Mouse (Mus musculus): Measurements from ENCODE around the gene Pcolce2. TPM values are rescaled to one million over a fixed set of nuclear protein-coding genes. Genes with fewer than 3 reads are reported as not detected.

Gene Pcolce2
- total and polyA plus RNA-seq, 3 experiments = not detected

DNA sequence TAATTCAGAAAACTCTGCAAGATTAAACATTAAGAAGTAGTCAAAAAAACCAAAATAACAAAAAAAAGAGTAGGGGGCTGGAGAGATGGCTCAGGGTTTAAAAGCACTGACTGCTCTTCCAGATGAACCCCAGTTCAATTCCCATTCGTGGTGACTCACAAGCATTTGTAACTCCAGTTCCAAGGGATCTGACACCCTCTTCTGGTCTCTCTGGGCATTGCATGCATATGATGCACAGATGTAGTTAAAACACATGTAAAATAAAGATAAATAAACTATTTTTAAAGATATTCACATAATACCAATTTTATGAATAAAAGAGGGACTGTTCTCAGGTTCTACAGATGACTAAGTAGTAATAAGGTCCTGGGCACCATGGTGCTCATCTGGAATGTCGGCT is 60.4 kb downstream of the Pcolce2 start:
- DNase-seq (ENCODE audit: low read depth, low spot score) = peak; percentile 80
- TF ChIP-seq HCFC1 (IDR thresholded peaks at IDR 0.05; ENCODE audit: low read depth, low read length) (no peak), TBP (IDR thresholded peaks at IDR 0.05; ENCODE audit: low read depth, low read length) (no peak), MEF2A (IDR thresholded peaks at IDR 0.05; ENCODE audit: extremely low read depth, insufficient replicate concordance, low read depth, low read length, poor library complexity, severe bottlenecking) (no peak), SIN3A (IDR thresholded peaks at IDR 0.05; ENCODE audit: low read length) (no peak), E2F4 (IDR thresholded peaks at IDR 0.05; ENCODE audit: borderline replicate concordance, low read depth, low read length) (no peak), GABPA (IDR thresholded peaks at IDR 0.05; ENCODE audit: low read depth, low read length) (no peak), POLR2AphosphoS2 (IDR thresholded peaks at IDR 0.05; ENCODE audit: low read length) (no peak), SMC3 (IDR thresholded peaks at IDR 0.05; ENCODE audit: low read depth, low read length) (peak; percentile 90), POLR2AphosphoS5 (IDR thresholded peaks at IDR 0.05; ENCODE audit: borderline replicate concordance, low read depth, low read length) (no peak), KAT2A (conservative IDR thresholded peaks at IDR 0.05; ENCODE audit: low read depth, low read length) (no peak), RAD21 (IDR thresholded peaks at IDR 0.05; ENCODE audit: low read depth, low read length) (peak; percentile 96), TAL1 (IDR thresholded peaks at IDR 0.05; ENCODE audit: low read length) (no peak), NRF1 (IDR thresholded peaks at IDR 0.05; ENCODE audit: insufficient read depth, low read depth, low read length, poor library complexity, severe bottlenecking) (no peak), CTCF (IDR thresholded peaks at IDR 0.05 in 2 of 3, conservative IDR thresholded peaks at IDR 0.05 in 1 of 3; ENCODE audit: control insufficient read depth in 1 of 3, insufficient read depth in 1 of 3, low read depth in 2 of 3, low read length in 3 of 3, poor library complexity in 1 of 3, severe bottlenecking in 1 of 3) (peak; percentile 54 to 88 (median 69)), ZC3H11A (IDR thresholded peaks at IDR 0.05; ENCODE audit: low read depth, low read length) (peak; percentile 92), NELFE (IDR thresholded peaks at IDR 0.05; ENCODE audit: low read depth, low read length) (no peak), USF2 (IDR thresholded peaks at IDR 0.05; ENCODE audit: borderline replicate concordance in 1 of 2, insufficient read depth in 1 of 2, low read depth in 1 of 2, low read length in 2 of 2) (no peak), JUND (IDR thresholded peaks at IDR 0.05; ENCODE audit: low read depth, low read length) (0 out of 2 replicates have a peak, but pooled peaks have one; percentile 30), MXI1 (IDR thresholded peaks at IDR 0.05; ENCODE audit: low read depth, low read length) (no peak), RCOR1 (IDR thresholded peaks at IDR 0.05; ENCODE audit: low read depth, low read length) (no peak), ZMIZ1 (IDR thresholded peaks at IDR 0.05; ENCODE audit: low read depth, low read length) (no peak), MYB (IDR thresholded peaks at IDR 0.05; ENCODE audit: low read depth, low read length) (no peak)
- H3K9ac ChIP-seq (ENCODE audit: control insufficient read depth, low read depth, low read length, poor library complexity, severe bottlenecking) = no peak overlapping the region

More for the DNA sequence above, 60.4 kb downstream of the Pcolce2 start:
- Histone ChIP-seq H3K36me3 (ENCODE audit: control insufficient read depth in 1 of 2, insufficient read depth in 2 of 2, low read length in 2 of 2) (no peaks in the 10 kb centered on the region), H3K27me3 (ENCODE audit: control insufficient read depth in 1 of 2, insufficient read depth in 2 of 2, low read length in 2 of 2) (no peaks in the 10 kb centered on the region; a peak in 1 of 4 replicates), H3K4me3 (ENCODE audit: control insufficient read depth in 1 of 2, insufficient read depth in 1 of 2, low read depth in 2 of 2, low read length in 2 of 2) (no peak overlapping the region), H3K27ac (ENCODE audit: control insufficient read depth, low read depth, low read length) (no peak overlapping the region), H3K9me3 (replicated peaks; ENCODE audit: insufficient read depth, low read length) (no peaks in the 10 kb centered on the region), H3K79me2 (ENCODE audit: control insufficient read depth, insufficient read depth, low read length, poor library complexity) (no peaks in the 10 kb centered on the region; the same call in 1 of the 2 replicates), H3K4me1 (ENCODE audit: control insufficient read depth in 1 of 2, insufficient read depth in 2 of 2, low read length in 2 of 2) (peaks cover 2 to 4% of the 10 kb centered on the region in 2 experiments; a peak in 3 of 4 replicates)

Data from MEL (cell line).